9 mouse cellular contexts compared by ENCODE assay signal in genomic region chr4:143160826-143161225, GRCm38 (mm10). TPM values are rescaled to one million over a fixed set of nuclear protein-coding genes. Genes with fewer than 3 reads are reported as not detected.
DNase-seq lines count a peak whose midpoint lies in the region; ATAC-seq and TF ChIP-seq lines count a peak whose summit lies in the region.
"Had no signal": no experiment of that assay in that cellular context is flagged by ENCODE, and none has a peak within 500 bp of the region (broad histone marks: within the 10 kb centered on the region; RNA-seq: fewer than 3 reads in every experiment).

No protein-coding gene starts in this region.

- no peaks in the 10 kb centered on the region for H3K9me3 ChIP-seq in heart, embryonic 13.5 days
- no peaks in the 10 kb centered on the region for H3K9me3 ChIP-seq in hindbrain, embryonic 12.5 days (replicated peaks)
- no peaks in the 10 kb centered on the region for H3K9me3 ChIP-seq in midbrain, embryonic 11.5 days (ENCODE audit: control insufficient read depth, low read length)
- H3K9me3 ChIP-seq: G1E had no signal

- H3K27ac ChIP-seq in heart, embryonic 13.5 days (replicated peaks) = peak overlapping the region; percentile 99
- H3K27ac ChIP-seq in hindbrain, embryonic 12.5 days = peak overlapping the region; percentile 100; the same call in 1 of the 2 replicates
- no peak overlapping the region for H3K27ac ChIP-seq in midbrain, embryonic 11.5 days (ENCODE audit: low read depth, low read length)
- H3K27ac ChIP-seq in thymus, adult 2 months (ENCODE audit: control insufficient read depth, insufficient read depth, low read length) = no peak overlapping the region

- H3K4me1 ChIP-seq in heart, embryonic 13.5 days = peaks cover 58% of the 10 kb centered on the region
- peaks cover 34% of the 10 kb centered on the region for H3K4me1 ChIP-seq in hindbrain, embryonic 12.5 days
- peaks cover 14% of the 10 kb centered on the region for H3K4me1 ChIP-seq in midbrain, embryonic 11.5 days (ENCODE audit: control insufficient read depth, insufficient read depth, low read length)
- peaks cover 5% of the 10 kb centered on the region for H3K4me1 ChIP-seq in thymus, adult 2 months (replicated peaks; ENCODE audit: control insufficient read depth, insufficient read depth, low read length)

- no peaks in the 10 kb centered on the region for H3K27me3 ChIP-seq in heart, embryonic 13.5 days (replicated peaks)
- H3K27me3 ChIP-seq in hindbrain, embryonic 12.5 days = no peaks in the 10 kb centered on the region
- no peaks in the 10 kb centered on the region for H3K27me3 ChIP-seq in midbrain, embryonic 11.5 days (ENCODE audit: control insufficient read depth, insufficient read depth, low read length)
- no peaks in the 10 kb centered on the region for H3K27me3 ChIP-seq in thymus, adult 2 months (ENCODE audit: control insufficient read depth, insufficient read depth, low read length)

- H3K4me3 ChIP-seq in heart, embryonic 13.5 days = peak overlapping the region; percentile 93
- peak overlapping the region; percentile 94 for H3K4me3 ChIP-seq in hindbrain, embryonic 12.5 days
- peak overlapping the region; percentile 81 for H3K4me3 ChIP-seq in midbrain, embryonic 11.5 days (ENCODE audit: low read depth, low read length)
- no peak overlapping the region for H3K4me3 ChIP-seq in thymus, adult 2 months (ENCODE audit: control insufficient read depth, insufficient read depth, low read length)

- no peak for TF ChIP-seq POLR2A in thymus, adult 2 months (IDR thresholded peaks at IDR 0.05; ENCODE audit: control insufficient read depth, extremely low read depth, insufficient read depth, low read length, poor library complexity)

- ATAC-seq in heart, embryonic 13.5 days (ENCODE audit: extremely low read depth, insufficient number of reproducible peaks, low FRiP score, low TSS enrichment) = no peak
- ATAC-seq in hindbrain, embryonic 12.5 days (ENCODE audit: low FRiP score) = no peak
- ATAC-seq in midbrain, embryonic 11.5 days (ENCODE audit: low FRiP score) = no peak
- no peak for ATAC-seq in monocyte, adult 5-6 weeks (replicated peaks; ENCODE audit: insufficient number of reproducible peaks, low FRiP score, low TSS enrichment, poor library complexity, severe bottlenecking)

- H3K9ac ChIP-seq in heart, embryonic 13.5 days = peak overlapping the region; percentile 96
- H3K9ac ChIP-seq in hindbrain, embryonic 12.5 days = peak overlapping the region; percentile 96
- H3K9ac ChIP-seq in midbrain, embryonic 11.5 days (ENCODE audit: low read length) = peak overlapping the region; percentile 93

- no peak for DNase-seq in heart, postnatal 4 days
- peak; percentile 39 for DNase-seq in MN1 (ENCODE audit: low spot score)
- DNase-seq in midbrain, embryonic 11.5 days (ENCODE audit: low spot score, missing footprints) = peak; percentile 88
- no peak for DNase-seq in thymus, adult 2 months
- DNase-seq in yolk sac, embryonic 10.5 days (ENCODE audit: low spot score) = no peak

- H3K36me3 ChIP-seq in heart, embryonic 13.5 days = peaks cover 14% of the 10 kb centered on the region
- 0 out of 2 replicates have a peak, but pooled peaks cover 2% of the 10 kb centered on the region for H3K36me3 ChIP-seq in hindbrain, embryonic 12.5 days
- H3K36me3 ChIP-seq in midbrain, embryonic 11.5 days (ENCODE audit: control insufficient read depth, insufficient read depth, low read length) = no peaks in the 10 kb centered on the region
- no peaks in the 10 kb centered on the region for H3K36me3 ChIP-seq in thymus, adult 2 months (ENCODE audit: control insufficient read depth, insufficient read depth, low read length)

- no peak for TF ChIP-seq CTCF in thymus, adult 2 months (IDR thresholded peaks at IDR 0.05; ENCODE audit: borderline replicate concordance, control insufficient read depth, extremely low read depth, insufficient read depth, low read length, poor library complexity)

- H3K4me2 ChIP-seq in heart, embryonic 13.5 days = peak overlapping the region; percentile 82
- H3K4me2 ChIP-seq in hindbrain, embryonic 12.5 days (replicated peaks) = peak overlapping the region; percentile 72
- H3K4me2 ChIP-seq in midbrain, embryonic 11.5 days = peak overlapping the region; percentile 72

- 45% methylated on average over 3 of the region's 3 CpGs for WGBS in heart, embryonic 13.5 days
- 48% methylated on average over 3 of the region's 3 CpGs for WGBS in hindbrain, embryonic 12.5 days
- WGBS in midbrain, embryonic 11.5 days = 59% methylated on average over 3 of the region's 3 CpGs
- WGBS in thymus, adult 2 months = 76% methylated on average over 3 of the region's 3 CpGs

RNA-seq across cellular contexts. Expression of gene Prdm2, which starts 52.0 kb away (rescaled TPM):
- polyA plus RNA-seq in heart, embryonic 13.5 days (2015; fragmentation: Nextera tagmentation; extraction: Ambion mirVana) = 7.0 and 7.5 TPM in 2 replicates
- 10 to 100 TPM; 23.1 to 23.5 TPM for total RNA-seq in heart, postnatal 4 days (2021)
- polyA plus RNA-seq in hindbrain, embryonic 12.5 days (2016; fragmentation: Nextera tagmentation; extraction: Ambion mirVana) = 20.2 and 22.3 TPM in 2 replicates
- 14.2 and 14.7 TPM in 2 replicates for polyA plus RNA-seq in midbrain, embryonic 11.5 days (2014; fragmentation: Nextera tagmentation; extraction: Ambion mirVana)
- 26.5 and 26.8 TPM in 2 replicates for polyA plus RNA-seq in thymus, adult 2 months (2012; rRNA removed)
- 26.7 to 41.5 TPM (median 30.2 TPM) in 3 replicates for total RNA-seq in monocyte, adult 5-6 weeks (2017)

Comparison
In these comparisons a context has a peak if more than half of its experiments do, and no peak if none do; other contexts are left out.
1. H3K27ac ChIP-seq: peak in heart, embryonic 13.5 days (single experiment) and hindbrain, embryonic 12.5 days (single experiment); none in midbrain, embryonic 11.5 days (single experiment) and thymus, adult 2 months (single experiment).
2. DNase-seq: peak in MN1 (single experiment) and midbrain, embryonic 11.5 days (single experiment); none in heart, postnatal 4 days (single experiment), thymus, adult 2 months (single experiment) and yolk sac, embryonic 10.5 days (single experiment).
3. Peak in every context shown above with its lines, with median percentiles within 50 percentile points of each other: H3K4me2 ChIP-seq and H3K9ac ChIP-seq.